Mouse (Mus musculus) ovary, postnatal 36 days (tissue): ENCODE results near the gene Il1rl1.
A peak's percentile ranks its signal among the peaks of the same experiment; 100 is the strongest.

Experiments
- DNase-seq: peaks from one replicate; pipeline ENCODE4 v3.0.0; 2022; ENCODE audit warnings: low spot score, mixed read lengths

Il1rl1 gene

DNA sequence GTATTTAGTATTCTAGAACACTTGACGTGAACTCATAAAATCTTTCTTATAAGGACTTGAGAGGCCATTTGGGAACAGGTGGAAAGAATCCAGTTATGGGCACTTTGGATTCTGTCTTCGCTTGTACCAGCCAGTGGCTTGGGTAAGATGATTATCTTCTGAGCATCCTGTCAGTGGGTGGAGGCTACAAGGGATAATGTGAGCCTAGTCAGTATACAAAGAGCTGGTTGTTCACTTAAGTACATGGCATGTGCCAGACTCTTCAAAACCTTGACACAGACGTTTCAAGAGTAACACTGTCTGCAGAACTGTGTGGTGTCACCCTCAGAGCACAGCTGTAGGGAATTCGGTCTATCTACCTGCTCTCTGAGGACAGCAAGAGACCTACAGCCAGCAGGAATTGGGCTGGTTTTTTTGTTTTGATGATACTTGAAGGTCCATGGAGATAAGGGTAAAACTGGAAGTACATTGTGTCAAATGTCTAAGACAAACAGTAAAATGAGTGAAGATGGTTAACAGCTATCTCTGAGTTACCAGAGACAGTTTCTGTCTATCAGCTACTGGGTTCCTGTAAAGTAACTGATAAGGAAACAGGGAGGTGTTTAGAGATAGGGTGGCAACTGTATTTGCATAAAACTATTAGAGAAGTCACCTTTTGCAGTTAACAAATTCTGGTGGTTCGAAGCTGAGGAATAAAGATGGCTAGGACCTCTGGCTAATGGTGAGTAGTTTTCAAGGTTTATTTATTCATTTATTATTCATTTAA lies at the start of gene Il1rl1:
TSS of gene Il1rl1 (plus strand) at position 661 of the 766 bp plus-strand sequence.
- DNase-seq, result no peak

- peak; percentile 60 for DNase-seq
Observed at GRCm38 (mm10) chr1:40380111-40380510, 49.3 kb upstream of the Il1rl1 start.

- no peak for DNase-seq
Observed at GRCm38 (mm10) chr1:40380990-40381389, 48.4 kb upstream of the Il1rl1 start.

DNA sequence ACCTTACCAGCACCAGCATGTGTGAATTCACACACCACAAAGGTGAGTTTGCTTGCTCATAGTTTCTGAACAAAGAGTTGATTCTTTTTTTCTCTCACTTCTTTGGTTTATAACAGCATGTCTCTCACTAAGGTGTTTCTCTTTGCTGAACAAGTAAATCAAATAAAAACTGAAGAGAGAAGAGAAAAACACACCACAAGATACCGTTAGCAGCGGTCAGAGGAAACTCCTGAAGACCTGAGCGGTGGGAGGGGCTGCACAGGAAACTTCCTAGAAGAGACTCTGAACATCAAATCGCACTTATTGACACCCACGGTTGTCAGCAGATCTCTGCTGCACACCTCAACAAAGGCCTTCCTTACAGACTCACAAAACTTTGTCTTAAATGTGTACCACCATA lies 46.5 kb upstream of the Il1rl1 start:
- no peak for DNase-seq

- no peak for DNase-seq
Observed at GRCm38 (mm10) chr1:40384931-40385545, 44.3 kb upstream of the Il1rl1 start.

GRCm38 (mm10) chr1:40391374-40391773 lies 38.0 kb upstream of the Il1rl1 start:
- no peak for DNase-seq

- DNase-seq, result no peak
Observed at GRCm38 (mm10) chr1:40392535-40392934, 36.8 kb upstream of the Il1rl1 start.

DNA sequence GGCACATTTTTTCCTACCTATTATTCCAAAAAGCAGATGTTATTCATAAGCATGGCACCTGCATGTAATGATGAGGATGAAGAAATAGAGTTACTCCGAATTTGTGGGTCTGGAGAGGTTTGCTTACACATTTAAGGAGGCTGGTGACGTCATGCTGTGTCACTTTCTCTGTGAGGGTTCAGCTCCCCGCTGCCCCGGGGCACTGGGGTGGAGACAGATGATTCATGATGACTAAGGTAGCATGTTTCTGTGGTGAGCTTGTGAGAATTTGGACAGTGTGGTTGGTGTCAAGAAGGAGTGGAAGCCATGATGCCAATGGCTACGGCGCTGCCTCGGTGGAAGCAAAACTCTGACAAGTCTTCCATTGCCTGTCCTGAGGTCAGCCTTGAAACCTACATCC lies 36.2 kb upstream of the Il1rl1 start:
- DNase-seq, result no peak

DNA sequence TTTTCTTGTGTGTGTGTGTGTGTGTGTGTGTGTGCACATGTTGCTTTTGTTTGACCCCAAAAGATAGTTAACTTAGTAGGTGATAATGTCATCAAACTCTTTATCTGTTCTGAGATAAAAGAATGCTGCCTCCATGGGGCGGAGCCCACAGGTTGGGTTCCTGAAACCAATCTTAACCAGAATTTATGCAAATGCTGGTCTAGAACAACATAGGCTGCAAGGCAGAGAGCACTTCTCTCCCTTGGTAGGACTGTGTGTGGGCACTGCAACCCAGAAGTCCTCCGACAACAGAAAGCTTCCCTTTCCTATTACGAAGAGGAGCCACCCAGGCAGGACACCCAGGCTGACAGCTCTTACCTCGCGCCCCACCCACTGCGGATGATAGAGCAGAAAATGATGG lies 29.7 kb upstream of the Il1rl1 start:
- no peak for DNase-seq

DNA sequence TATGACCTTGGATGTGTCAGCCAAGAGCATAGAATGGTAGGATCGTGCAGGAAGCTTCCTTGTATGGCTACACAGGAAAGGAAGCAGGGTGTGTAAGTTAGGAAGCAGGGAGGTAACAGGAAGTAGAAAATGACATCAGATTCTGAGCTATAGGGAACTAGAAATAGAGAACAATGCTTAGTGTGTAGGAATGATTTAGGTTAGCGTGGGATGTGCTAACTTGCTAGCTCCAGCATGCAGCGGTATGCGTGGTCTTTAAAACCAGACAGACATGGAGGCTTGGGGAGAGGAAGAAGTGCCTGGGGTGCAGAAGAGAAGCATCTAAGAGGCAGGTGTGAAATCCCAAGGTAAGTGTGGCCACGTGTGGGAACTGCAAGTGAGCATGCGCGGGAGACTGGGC lies 24.7 kb upstream of the Il1rl1 start:
- DNase-seq, result no peak

GRCm38 (mm10) chr1:40409882-40410281 lies 19.5 kb upstream of the Il1rl1 start:
- DNase-seq, result no peak

- DNase-seq, result no peak
Observed at GRCm38 (mm10) chr1:40413039-40413438, 16.3 kb upstream of the Il1rl1 start.

DNA sequence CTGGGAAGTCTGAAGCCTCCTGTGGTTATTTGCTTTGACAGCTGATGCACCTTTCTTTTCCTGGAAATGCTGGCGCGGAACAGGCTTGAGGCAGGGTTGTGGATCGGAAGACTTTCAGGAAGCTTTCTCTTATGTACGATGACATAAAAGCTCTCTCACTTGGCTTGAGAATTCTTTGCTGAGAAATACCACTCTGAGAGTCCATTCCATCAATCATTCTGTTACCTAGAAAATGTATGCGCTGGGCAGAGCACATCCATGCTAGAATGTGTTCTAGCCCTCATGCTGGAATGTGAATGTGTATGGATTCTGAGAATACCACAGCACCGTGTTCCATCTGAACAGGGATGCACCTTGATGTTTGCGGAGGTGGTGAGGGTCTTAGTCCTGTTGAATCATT lies 15.1 kb upstream of the Il1rl1 start:
- no peak for DNase-seq

DNA sequence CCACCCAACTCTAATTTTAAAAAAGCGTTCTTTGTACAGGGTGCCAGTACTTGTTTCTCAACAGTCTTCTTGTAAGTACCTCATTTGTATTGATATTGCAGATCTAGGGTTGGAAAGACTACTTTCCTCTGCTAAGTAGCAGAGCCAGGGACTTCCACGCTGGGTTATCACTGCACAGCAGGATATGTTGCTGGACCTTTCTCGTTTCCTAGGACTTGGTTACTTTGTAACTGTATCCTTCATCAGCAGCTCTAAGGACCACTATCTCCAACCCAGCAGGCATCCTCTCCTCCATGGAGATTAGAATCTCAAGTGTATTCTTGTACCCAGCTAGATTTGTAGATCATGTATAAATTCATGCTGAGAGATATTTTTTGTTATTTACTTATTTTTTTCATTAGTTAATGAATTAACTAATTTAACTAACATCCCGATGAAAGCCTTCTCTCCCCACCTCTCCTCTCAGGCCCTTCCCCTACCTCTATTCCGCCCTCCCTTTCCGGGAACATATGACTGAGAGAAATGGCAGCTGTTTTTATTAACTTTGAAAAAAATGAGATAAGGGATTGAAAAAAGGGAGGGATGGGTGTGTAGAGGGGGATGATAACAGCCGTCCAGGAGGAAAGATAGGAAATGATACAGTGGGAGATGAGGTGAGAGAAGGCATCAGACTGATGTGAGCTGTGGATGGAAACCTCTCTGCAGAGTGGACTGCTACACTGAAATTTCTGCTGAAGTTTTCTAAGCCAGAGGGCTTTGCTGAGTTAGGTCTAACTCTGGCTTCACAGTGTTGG lies 14.3 kb upstream of the Il1rl1 start:
- DNase-seq, result no peak

GRCm38 (mm10) chr1:40417034-40417433 lies 12.3 kb upstream of the Il1rl1 start:
- DNase-seq, result no peak

DNA sequence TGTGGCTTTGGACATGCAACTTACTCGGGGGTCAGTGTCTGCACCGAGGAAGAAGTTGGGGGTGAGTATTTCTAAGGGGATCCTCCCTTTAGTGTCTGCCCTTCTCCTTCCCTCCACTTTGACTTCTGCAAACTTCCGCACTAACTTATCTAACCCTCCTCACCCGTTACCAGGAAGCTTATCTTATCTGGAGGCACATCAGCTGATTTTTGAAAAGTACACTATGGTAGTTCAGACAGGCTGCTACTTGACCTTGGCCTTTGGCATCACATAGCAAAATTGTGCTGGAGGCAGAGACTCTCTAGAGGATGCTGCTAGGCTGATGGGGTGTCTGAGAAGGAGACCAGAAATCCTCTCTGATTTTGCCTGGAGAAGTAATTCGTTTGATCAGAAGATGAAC lies 10.9 kb upstream of the Il1rl1 start:
- DNase-seq, result no peak

DNA sequence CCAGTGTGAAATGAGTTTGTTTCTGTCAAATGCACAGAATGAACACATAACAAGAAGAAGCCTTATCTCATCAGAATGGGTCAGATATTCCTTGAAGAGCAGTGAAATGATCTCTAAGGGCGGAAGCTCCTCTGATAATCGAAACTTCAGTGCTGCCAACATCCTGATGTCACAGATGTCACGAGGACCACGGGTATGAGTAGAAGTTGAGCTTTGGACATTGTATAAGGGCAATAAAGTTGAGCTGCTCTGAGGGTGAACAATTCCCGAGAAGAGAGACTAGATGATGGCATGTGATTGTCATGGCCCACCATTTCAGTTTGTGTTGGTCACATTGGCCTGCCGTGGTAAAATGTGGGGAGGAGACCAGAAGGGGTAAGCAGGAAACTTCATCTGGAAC lies 5.5 kb upstream of the Il1rl1 start:
- DNase-seq, result no peak

- no peak for DNase-seq
Observed at GRCm38 (mm10) chr1:40427270-40427669, 2.1 kb upstream of the Il1rl1 start.

- no peak for DNase-seq
Observed at GRCm38 (mm10) chr1:40427901-40428300, 1.5 kb upstream of the Il1rl1 start.

- DNase-seq, result no peak
Observed at GRCm38 (mm10) chr1:40430143-40430834, 919 bp downstream of the Il1rl1 start.

GRCm38 (mm10) chr1:40432169-40432568 lies 2.8 kb downstream of the Il1rl1 start:
- DNase-seq, result no peak

- no peak for DNase-seq
Observed at GRCm38 (mm10) chr1:40435936-40436335, 6.6 kb downstream of the Il1rl1 start.
